In genomic region chr9:63791716-63792115, GRCm38 (mm10) we compare ENCODE assay signal across 12 mouse cellular contexts. TPM values are rescaled to one million over a fixed set of nuclear protein-coding genes. Genes with fewer than 3 reads are reported as not detected.
DNase-seq lines count a peak whose midpoint lies in the region; ATAC-seq and TF ChIP-seq lines count a peak whose summit lies in the region.
"Had no signal": no experiment of that assay in that cellular context is flagged by ENCODE, and none has a peak within 500 bp of the region (broad histone marks: within the 10 kb centered on the region; RNA-seq: fewer than 3 reads in every experiment).

No protein-coding gene starts in this region.

- no peak overlapping the region for H3K9ac ChIP-seq in forebrain, postnatal 0 days
- no peak overlapping the region for H3K9ac ChIP-seq in forebrain, embryonic 13.5 days
- no peak overlapping the region for H3K9ac ChIP-seq in intestine, embryonic 14.5 days (ENCODE audit: low read length)
- H3K9ac ChIP-seq in intestine, postnatal 0 days (ENCODE audit: low read depth, low read length) = no peak overlapping the region
- H3K9ac ChIP-seq in lung, embryonic 15.5 days = no peak overlapping the region
- no peak overlapping the region for H3K9ac ChIP-seq in limb, embryonic 15.5 days
- H3K9ac ChIP-seq: liver, embryonic 13.5 days had no signal

- TF ChIP-seq POLR2A in lung, adult 2 months (IDR thresholded peaks at IDR 0.05; ENCODE audit: borderline replicate concordance, extremely low read depth, low read depth, low read length) = no peak

- H3K27ac ChIP-seq in forebrain, postnatal 0 days (ENCODE audit: low read depth, low read length) = no peak overlapping the region
- no peak overlapping the region for H3K27ac ChIP-seq in forebrain, embryonic 13.5 days
- peak overlapping the region; percentile 51 for H3K27ac ChIP-seq in intestine, embryonic 14.5 days (ENCODE audit: low read depth)
- no peak overlapping the region for H3K27ac ChIP-seq in intestine, postnatal 0 days (ENCODE audit: low read depth, low read length)
- peak overlapping the region; percentile 21; the same call in 1 of the 2 replicates for H3K27ac ChIP-seq in lung, embryonic 15.5 days
- peak overlapping the region; percentile 29 for H3K27ac ChIP-seq in limb, embryonic 15.5 days
- H3K27ac ChIP-seq: embryonic facial prominence, embryonic 10.5 days; liver, embryonic 13.5 days had no signal

- no peak overlapping the region for H3K4me3 ChIP-seq in forebrain, postnatal 0 days (ENCODE audit: low read depth, low read length)
- H3K4me3 ChIP-seq in forebrain, embryonic 13.5 days = no peak overlapping the region
- no peak overlapping the region for H3K4me3 ChIP-seq in intestine, embryonic 14.5 days (ENCODE audit: low read depth, low read length)
- no peak overlapping the region for H3K4me3 ChIP-seq in intestine, postnatal 0 days (ENCODE audit: low read depth, low read length)
- no peak overlapping the region for H3K4me3 ChIP-seq in lung, embryonic 15.5 days
- H3K4me3 ChIP-seq in lung, adult 2 months (replicated peaks; ENCODE audit: extremely low read depth, low read depth, low read length) = no peak overlapping the region
- no peak overlapping the region for H3K4me3 ChIP-seq in limb, embryonic 15.5 days
- H3K4me3 ChIP-seq: embryonic facial prominence, embryonic 10.5 days; erythroblast, embryonic 14.5 days; liver, embryonic 13.5 days had no signal

- no peak for TF ChIP-seq CTCF in forebrain, postnatal 0 days (IDR thresholded peaks at IDR 0.05; ENCODE audit: low read depth)
- TF ChIP-seq CTCF in intestine, postnatal 0 days (IDR thresholded peaks at IDR 0.05; ENCODE audit: low read depth) = no peak
- no peak for TF ChIP-seq CTCF in lung, adult 2 months (IDR thresholded peaks at IDR 0.05; ENCODE audit: insufficient read depth, low read length)

- peak; percentile 29; the same call in 1 of the 2 replicates for ATAC-seq in forebrain, postnatal 0 days
- ATAC-seq in forebrain, embryonic 13.5 days = no peak
- no peak for ATAC-seq in intestine, embryonic 14.5 days (replicated peaks; ENCODE audit: low FRiP score, low TSS enrichment, low read depth)
- ATAC-seq in intestine, postnatal 0 days = no peak
- ATAC-seq in lung, embryonic 15.5 days (ENCODE audit: borderline replicate concordance, extremely low read depth, low FRiP score, low TSS enrichment) = no peak
- no peak for ATAC-seq in limb, embryonic 15.5 days (ENCODE audit: insufficient number of reproducible peaks, low FRiP score, low TSS enrichment, low read depth)

- H3K9me3 ChIP-seq in forebrain, postnatal 0 days (ENCODE audit: low read length) = no peaks in the 10 kb centered on the region
- no peaks in the 10 kb centered on the region for H3K9me3 ChIP-seq in forebrain, embryonic 13.5 days (replicated peaks)
- no peaks in the 10 kb centered on the region for H3K9me3 ChIP-seq in intestine, embryonic 14.5 days (ENCODE audit: control insufficient read depth, low read length)
- no peaks in the 10 kb centered on the region for H3K9me3 ChIP-seq in intestine, postnatal 0 days (ENCODE audit: control insufficient read depth)
- no peaks in the 10 kb centered on the region for H3K9me3 ChIP-seq in lung, embryonic 15.5 days
- H3K9me3 ChIP-seq in limb, embryonic 15.5 days = no peaks in the 10 kb centered on the region
- H3K9me3 ChIP-seq: embryonic facial prominence, embryonic 10.5 days; liver, embryonic 13.5 days had no signal

- WGBS in forebrain, postnatal 0 days = 84% methylated on average over 1 of the region's 1 CpGs
- WGBS in forebrain, embryonic 13.5 days = 83% methylated on average over 1 of the region's 1 CpGs
- 33% methylated on average over 1 of the region's 1 CpGs for WGBS in intestine, embryonic 14.5 days
- 81% methylated on average over 1 of the region's 1 CpGs for WGBS in intestine, postnatal 0 days
- 33% methylated on average over 1 of the region's 1 CpGs for WGBS in lung, embryonic 15.5 days
- WGBS in lung, adult 2 months = 59% methylated on average over 1 of the region's 1 CpGs
- WGBS in limb, embryonic 15.5 days = 61% methylated on average over 1 of the region's 1 CpGs

- no peak overlapping the region for H3K4me2 ChIP-seq in forebrain, postnatal 0 days (ENCODE audit: low read depth)
- H3K4me2 ChIP-seq in forebrain, embryonic 13.5 days = no peak overlapping the region
- H3K4me2 ChIP-seq in intestine, embryonic 14.5 days (ENCODE audit: low read length) = no peak overlapping the region
- no peak overlapping the region for H3K4me2 ChIP-seq in intestine, postnatal 0 days (replicated peaks; ENCODE audit: low read depth)
- no peak overlapping the region for H3K4me2 ChIP-seq in lung, embryonic 15.5 days
- no peak overlapping the region for H3K4me2 ChIP-seq in limb, embryonic 15.5 days
- H3K4me2 ChIP-seq: liver, embryonic 13.5 days had no signal

- no peaks in the 10 kb centered on the region for H3K27me3 ChIP-seq in forebrain, postnatal 0 days (ENCODE audit: insufficient read depth, low read length)
- H3K27me3 ChIP-seq in forebrain, embryonic 13.5 days = peaks cover 3% of the 10 kb centered on the region; the same call in 1 of the 2 replicates
- no peaks in the 10 kb centered on the region for H3K27me3 ChIP-seq in intestine, embryonic 14.5 days (replicated peaks; ENCODE audit: control insufficient read depth, insufficient read depth, low read length)
- no peaks in the 10 kb centered on the region for H3K27me3 ChIP-seq in intestine, postnatal 0 days (replicated peaks; ENCODE audit: control insufficient read depth, insufficient read depth, low read length)
- no peaks in the 10 kb centered on the region for H3K27me3 ChIP-seq in lung, embryonic 15.5 days
- no peaks in the 10 kb centered on the region for H3K27me3 ChIP-seq in limb, embryonic 15.5 days

- DNase-seq in forebrain, postnatal 0 days = no peak
- no peak for DNase-seq in intestine, embryonic 14.5 days (ENCODE audit: low spot score)
- no peak for DNase-seq in lung, adult 2 months
- DNase-seq in layer of hippocampus, adult 9-10 months (ENCODE audit: low spot score) = no peak
- DNase-seq: layer of hippocampus, adult 9-11 months; liver, embryonic 13.5 days had no signal

- H3K36me3 ChIP-seq in forebrain, postnatal 0 days (ENCODE audit: insufficient read depth) = no peaks in the 10 kb centered on the region
- H3K36me3 ChIP-seq in forebrain, embryonic 13.5 days (ENCODE audit: poor library complexity, severe bottlenecking) = no peaks in the 10 kb centered on the region
- H3K36me3 ChIP-seq in intestine, embryonic 14.5 days (ENCODE audit: control insufficient read depth, insufficient read depth, low read length) = no peaks in the 10 kb centered on the region
- H3K36me3 ChIP-seq in intestine, postnatal 0 days (ENCODE audit: control insufficient read depth, insufficient read depth) = no peaks in the 10 kb centered on the region
- H3K36me3 ChIP-seq in lung, embryonic 15.5 days = no peaks in the 10 kb centered on the region
- no peaks in the 10 kb centered on the region for H3K36me3 ChIP-seq in limb, embryonic 15.5 days
- H3K36me3 ChIP-seq: embryonic facial prominence, embryonic 10.5 days; liver, embryonic 13.5 days had no signal

- H3K4me1 ChIP-seq in forebrain, postnatal 0 days (ENCODE audit: insufficient read depth) = 0 out of 2 replicates have a peak, but pooled peaks cover 2% of the 10 kb centered on the region
- peaks cover 4% of the 10 kb centered on the region; the same call in 1 of the 2 replicates for H3K4me1 ChIP-seq in forebrain, embryonic 13.5 days
- H3K4me1 ChIP-seq in intestine, embryonic 14.5 days (replicated peaks; ENCODE audit: control insufficient read depth, insufficient read depth, low read length) = peaks cover 34% of the 10 kb centered on the region
- 0 out of 2 replicates have a peak, but pooled peaks cover 3% of the 10 kb centered on the region for H3K4me1 ChIP-seq in intestine, postnatal 0 days (replicated peaks; ENCODE audit: control insufficient read depth, insufficient read depth, low read length)
- H3K4me1 ChIP-seq in lung, embryonic 15.5 days = peaks cover 40% of the 10 kb centered on the region
- H3K4me1 ChIP-seq in lung, adult 2 months (ENCODE audit: control insufficient read depth, insufficient read depth, low read length) = peaks cover 7% of the 10 kb centered on the region
- peaks cover 49% of the 10 kb centered on the region for H3K4me1 ChIP-seq in limb, embryonic 15.5 days

RNA-seq across cellular contexts. Expression of gene Smad3, which starts 33.9 kb away (rescaled TPM):
- total RNA-seq in forebrain, postnatal 0 days (2014; rRNA removed) = 16.0 and 17.6 TPM in 2 replicates
- polyA plus RNA-seq in forebrain, postnatal 0 days (2015; fragmentation: Nextera tagmentation; extraction: Ambion mirVana) = 5.0 and 5.5 TPM in 2 replicates
- polyA plus RNA-seq in forebrain, embryonic 13.5 days (2015; fragmentation: Nextera tagmentation; extraction: Ambion mirVana) = 9.9 and 10.7 TPM in 2 replicates
- polyA plus RNA-seq in intestine, embryonic 14.5 days (2014; fragmentation: Nextera tagmentation; extraction: Ambion mirVana) = 12.7 and 14.3 TPM in 2 replicates
- polyA plus RNA-seq in intestine, postnatal 0 days (2015; fragmentation: Nextera tagmentation; extraction: Ambion mirVana) = 5.0 and 5.7 TPM in 2 replicates
- 20.2 and 20.7 TPM in 2 replicates for polyA plus RNA-seq in lung, embryonic 15.5 days (2015; fragmentation: Nextera tagmentation; extraction: Ambion mirVana)
- polyA plus RNA-seq in lung, adult 2 months (2012; rRNA removed) = 34.6 and 41.0 TPM in 2 replicates
- 22.9 and 28.9 TPM in 2 replicates for polyA plus RNA-seq in limb, embryonic 15.5 days (2015; fragmentation: Nextera tagmentation; extraction: Ambion mirVana)

Comparison
In these comparisons a context has a peak if more than half of its experiments do, and no peak if none do; other contexts are left out.
1. H3K27ac ChIP-seq: peak in intestine, embryonic 14.5 days (single experiment), lung, embryonic 15.5 days (single experiment) and limb, embryonic 15.5 days (single experiment); none in forebrain, postnatal 0 days (single experiment), forebrain, embryonic 13.5 days (single experiment) and intestine, postnatal 0 days (single experiment).